Mouse (Mus musculus) lung, postnatal 0 days (tissue): ENCODE measurements around the gene Elk3. TPM values are rescaled to one million over a fixed set of nuclear protein-coding genes. Genes with fewer than 3 reads are reported as not detected.

Source experiments
- ATAC-seq: fragments of 200-750 bp; cut with Nextera tagmentation; 2 replicates; pipeline ENCODE4 v1.8.0; 2017; ENCODE audit warnings: moderate library complexity
- DNase-seq: peaks from one replicate; pipeline ENCODE4 v3.0.0-alpha.2; 2016; ENCODE audit warnings: low spot score
- H3K27ac ChIP-seq: fragments of 300-500 bp; sonication (generic); 2 replicates; pipeline ENCODE4 v1.5.1; 2014; ENCODE audit warnings: antibody characterized with exemption, mild to moderate bottlenecking, low read length, mixed read lengths
- H3K27me3 ChIP-seq: fragments of 300-500 bp; sonication (generic); replicated peaks from 2 replicates; pipeline ENCODE4 v1.6.1; 2014; ENCODE audit warnings: low read length, mixed read lengths; ENCODE audit not compliant: insufficient read depth
- H3K36me3 ChIP-seq: fragments of 300-500 bp; sonication (generic); 2 replicates; pipeline ENCODE4 v1.6.1; 2014; ENCODE audit warnings: low read length, mixed read lengths; ENCODE audit not compliant: insufficient read depth
- H3K4me1 ChIP-seq: fragments of 300-500 bp; sonication (generic); 2 replicates; pipeline ENCODE4 v1.6.1; 2014; ENCODE audit warnings: antibody characterized with exemption, low read depth, low read length, mixed read lengths; ENCODE audit not compliant: insufficient read depth
- H3K4me2 ChIP-seq: fragments of 300-500 bp; sonication (generic); replicated peaks from 2 replicates; pipeline ENCODE4 v1.6.1; 2014; ENCODE audit warnings: low read depth, mild to moderate bottlenecking, low read length, moderate library complexity, mixed read lengths
- H3K4me3 ChIP-seq: fragments of 300-500 bp; sonication (generic); 2 replicates; pipeline ENCODE4 v1.5.1; 2014; ENCODE audit warnings: low read depth, low read length
- H3K9ac ChIP-seq: fragments of 300-500 bp; sonication (generic); replicated peaks from 2 replicates; pipeline ENCODE4 v1.6.1; 2014; ENCODE audit warnings: low read depth, mild to moderate bottlenecking
- H3K9me3 ChIP-seq: fragments of 300-500 bp; sonication (generic); 2 replicates; pipeline ENCODE4 v1.6.1; 2016; ENCODE audit warnings: low read length, mixed read lengths
- CTCF ChIP-seq: IDR thresholded peaks from 2 replicates; pipeline ENCODE4 v1.5.1; 2016; ENCODE audit warnings: antibody characterized with exemption, mild to moderate bottlenecking
- EP300 ChIP-seq: IDR thresholded peaks from 2 replicates; pipeline ENCODE4 v1.6.1; 2016; ENCODE audit warnings: antibody characterized with exemption, mild to moderate bottlenecking, control low read depth
- WGBS: fragments of 180-500 bp; shearing (Covaris S2); extraction: QIAGEN DNeasy Blood & Tissue Kit; methylation state at CpG from one replicate; pipeline ENCODE4 v1.1.7; 2014; 5-methylcytosine and 5-hydroxymethylcytosine counted together
- polyA plus RNA-seq: library from polyadenylated mRNA; unstranded; fragments of >200 nt; fragmentation: Nextera tagmentation; extraction: Ambion mirVana; gene quantifications from 2 replicates; pipeline ENCODE4 v1.2.1, GENCODE M21; 2015

The Elk3 gene
- polyA plus RNA-seq, 1 experiment from 2014 or later, result 56.0 TPM

GRCm38 (mm10) chr10:93319526-93320063 is 8.7 kb upstream of the Elk3 start:
- H3K9ac ChIP-seq, result no peak overlapping the region
- DNase-seq (no peak), ATAC-seq (no peak)
- 54% methylated on average over 7 of the region's 7 CpGs for whole genome bisulfite sequencing
- H3K4me1 ChIP-seq, result no peaks in the 10 kb centered on the region
- H3K4me2 ChIP-seq, result no peak overlapping the region
- H3K36me3 ChIP-seq, result no peaks in the 10 kb centered on the region
- TF ChIP-seq EP300, result no peak
- no peak for TF ChIP-seq CTCF
- no peak overlapping the region for H3K27ac ChIP-seq
- H3K9me3 ChIP-seq, result no peaks in the 10 kb centered on the region
- no peak overlapping the region for H3K4me3 ChIP-seq
- no peaks in the 10 kb centered on the region for H3K27me3 ChIP-seq

GRCm38 (mm10) chr10:93316909-93317308 is 6.0 kb upstream of the Elk3 start:
- H3K4me2 ChIP-seq, result no peak overlapping the region
- no peaks in the 10 kb centered on the region for H3K4me1 ChIP-seq
- H3K36me3 ChIP-seq, result no peaks in the 10 kb centered on the region
- WGBS, result 32% methylated on average over 6 of the region's 6 CpGs
- no peak for TF ChIP-seq EP300
- 0 out of 2 replicates have a peak, but pooled peaks have one; percentile 10 for TF ChIP-seq CTCF
- no peak overlapping the region for H3K4me3 ChIP-seq
- H3K27me3 ChIP-seq, result no peaks in the 10 kb centered on the region
- peak; percentile 32; the same call in 1 of the 2 replicates for ATAC-seq
- DNase-seq, result peak; percentile 38
- no peaks in the 10 kb centered on the region for H3K9me3 ChIP-seq
- no peak overlapping the region for H3K27ac ChIP-seq
- no peak overlapping the region for H3K9ac ChIP-seq

DNA sequence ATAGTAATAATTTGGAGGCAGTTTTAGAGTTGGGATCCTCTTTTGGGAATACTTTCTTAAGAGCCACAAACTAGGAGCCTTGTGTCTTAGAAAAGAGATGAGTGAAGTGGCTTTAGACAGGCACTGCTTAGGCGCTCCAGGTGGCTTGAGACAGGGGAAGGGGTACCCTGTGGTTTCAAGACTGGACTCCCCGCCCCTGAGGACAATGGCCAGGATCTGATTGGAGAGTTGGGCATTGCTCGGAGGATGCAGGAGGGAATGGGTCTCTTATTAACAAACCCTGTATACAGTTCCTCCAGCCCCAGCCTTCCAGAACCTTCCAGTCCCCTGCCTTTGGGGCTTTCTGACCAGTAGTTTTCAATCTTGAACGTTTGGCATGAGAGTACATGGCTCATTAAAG is 641 bp upstream of the Elk3 start:
- no peaks in the 10 kb centered on the region for H3K4me1 ChIP-seq
- H3K27me3 ChIP-seq, result no peaks in the 10 kb centered on the region
- peak overlapping the region; percentile 72; the same call in 1 of the 2 replicates for H3K4me3 ChIP-seq
- H3K9me3 ChIP-seq, result no peaks in the 10 kb centered on the region
- peak overlapping the region; percentile 97 for H3K27ac ChIP-seq
- DNase-seq (no peak), ATAC-seq (no peak)
- no peak overlapping the region for H3K9ac ChIP-seq
- H3K36me3 ChIP-seq, result no peaks in the 10 kb centered on the region
- 17% methylated on average over 4 of the region's 4 CpGs for WGBS
- no peak for TF ChIP-seq EP300
- no peak for TF ChIP-seq CTCF
- H3K4me2 ChIP-seq, result peak overlapping the region; percentile 81

GRCm38 (mm10) chr10:93309934-93310621 is 857 bp downstream of the Elk3 start:
- Histone ChIP-seq H3K9me3 (no peaks in the 10 kb centered on the region), H3K27ac (peak overlapping the region; percentile 97), H3K27me3 (no peaks in the 10 kb centered on the region), H3K36me3 (no peaks in the 10 kb centered on the region), H3K9ac (peak overlapping the region; percentile 89), H3K4me1 (no peaks in the 10 kb centered on the region), H3K4me3 (peak overlapping the region; percentile 72), H3K4me2 (peak overlapping the region; percentile 81)
- WGBS, result under 1% methylated on average over 35 of the region's 43 CpGs
- TF ChIP-seq EP300 (no peak), CTCF (no peak)
- ATAC-seq (peak; percentile 8; the same call in 1 of the 2 replicates), DNase-seq (no peak)

- ATAC-seq, result peak; percentile 66
- TF ChIP-seq CTCF, result no peak
- TF ChIP-seq EP300, result 0 out of 2 replicates have a peak, but pooled peaks have one; percentile 27
- Histone ChIP-seq H3K36me3 (no peaks in the 10 kb centered on the region), H3K27ac (peak overlapping the region; percentile 97), H3K4me2 (peak overlapping the region; percentile 81), H3K9ac (peak overlapping the region; percentile 89), H3K4me3 (peak overlapping the region; percentile 72), H3K27me3 (no peaks in the 10 kb centered on the region), H3K4me1 (no peaks in the 10 kb centered on the region), H3K9me3 (no peaks in the 10 kb centered on the region)
- under 1% methylated on average over 21 of the region's 23 CpGs for WGBS
- peak; percentile 83 for DNase-seq
Measured at GRCm38 (mm10) chr10:93309131-93309933, 1.6 kb downstream of the Elk3 start.

DNA sequence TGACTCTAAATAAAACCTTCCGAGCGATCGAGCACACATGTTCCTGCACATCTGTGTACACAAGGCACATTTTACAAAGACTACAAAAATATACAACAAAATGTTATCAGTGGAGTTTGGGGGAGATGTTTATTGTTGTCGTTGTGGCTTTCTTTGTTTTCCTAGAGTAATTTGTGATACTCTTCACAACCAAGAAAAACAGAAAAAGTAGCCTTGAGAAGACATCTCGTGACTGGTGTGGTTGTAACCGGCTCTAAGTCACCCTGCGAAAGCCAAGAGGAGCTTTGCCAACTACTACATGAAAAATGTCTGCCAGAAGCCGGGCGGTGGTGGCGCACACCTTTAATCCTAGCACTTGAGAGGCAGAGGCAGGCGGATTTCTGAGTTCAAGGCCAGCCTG is 4.6 kb downstream of the Elk3 start:
- 55% methylated on average over 11 of the region's 11 CpGs for WGBS
- Histone ChIP-seq H3K9me3 (no peaks in the 10 kb centered on the region), H3K36me3 (no peaks in the 10 kb centered on the region), H3K4me3 (0 out of 2 replicates have a peak overlapping the region, but pooled peaks have one; percentile 6), H3K27ac (peak overlapping the region; percentile 23), H3K4me1 (0 out of 2 replicates have a peak, but pooled peaks cover 3% of the 10 kb centered on the region), H3K9ac (no peak overlapping the region), H3K4me2 (peak overlapping the region; percentile 33; the same call in 1 of the 2 replicates), H3K27me3 (no peaks in the 10 kb centered on the region)
- DNase-seq (no peak), ATAC-seq (no peak)
- TF ChIP-seq CTCF (no peak), EP300 (no peak)
